Mouse (Mus musculus) limb, embryonic 10.5 days (tissue): ENCODE data around the gene Zfp941. TPM values are rescaled to one million over a fixed set of nuclear protein-coding genes. Genes with fewer than 3 reads are reported as not detected.
"Not testable (repeated sequence)": the region's sequence is repeated elsewhere in the genome, so short reads cannot be mapped to it uniquely, and the experiment has no call there.

Source experiments
- DNase-seq: peaks from one replicate; pipeline ENCODE4 v3.0.0-alpha.2; 2017; ENCODE audit warnings: low spot score
- H3K27ac ChIP-seq: fragments of 300-500 bp; sonication (generic); 2 replicates; pipeline ENCODE4 v1.5.1; 2016; ENCODE audit warnings: mild to moderate bottlenecking
- H3K27me3 ChIP-seq: fragments of 300-500 bp; sonication (generic); 2 replicates; pipeline ENCODE4 v1.6.1; 2016; ENCODE audit warnings: low read depth, mild to moderate bottlenecking; ENCODE audit not compliant: poor library complexity, severe bottlenecking
- H3K36me3 ChIP-seq: fragments of 300-500 bp; sonication (generic); 2 replicates; pipeline ENCODE4 v1.6.1; 2016; ENCODE audit warnings: mild to moderate bottlenecking, moderate library complexity
- H3K4me1 ChIP-seq: fragments of 300-500 bp; sonication (generic); 2 replicates; pipeline ENCODE4 v1.6.1; 2016
- H3K4me3 ChIP-seq: fragments of 300-500 bp; sonication (generic); 2 replicates; pipeline ENCODE4 v1.5.1; 2016; ENCODE audit warnings: mild to moderate bottlenecking, moderate library complexity
- H3K9me3 ChIP-seq: fragments of 300-500 bp; sonication (generic); replicated peaks from 2 replicates; pipeline ENCODE4 v1.6.1; 2016; ENCODE audit warnings: mild to moderate bottlenecking
- WGBS: fragments of 180-500 bp; shearing (Covaris S2); methylation state at CpG from one replicate; pipeline ENCODE4 v1.1.7; 2016; 5-methylcytosine and 5-hydroxymethylcytosine counted together
- polyA plus RNA-seq: library from polyadenylated mRNA; unstranded; fragments of >200 nt; fragmentation: Nextera tagmentation; extraction: Ambion mirVana; gene quantifications from 2 replicates; pipeline ENCODE4 v1.2.1, GENCODE M21; 2016

Gene Zfp941
- polyA plus RNA-seq, 1 experiment from 2014 or later, result 2.1 TPM

- H3K4me3 ChIP-seq, result no peak overlapping the region
- no peaks in the 10 kb centered on the region for H3K4me1 ChIP-seq
- no peaks in the 10 kb centered on the region for H3K36me3 ChIP-seq
- no peak for DNase-seq
- no peaks in the 10 kb centered on the region for H3K27me3 ChIP-seq
- WGBS, result 90% methylated on average over 3 of the region's 3 CpGs
- H3K9me3 ChIP-seq, result no peaks in the 10 kb centered on the region
- H3K27ac ChIP-seq, result no peak overlapping the region
Observed at GRCm38 (mm10) chr7:140797619-140798018, 24.4 kb downstream of the Zfp941 start.

GRCm38 (mm10) chr7:140793541-140793940, 28.4 kb downstream of the Zfp941 start:
- Histone ChIP-seq H3K36me3 (no peaks in the 10 kb centered on the region), H3K27ac (no peak overlapping the region), H3K9me3 (no peaks in the 10 kb centered on the region), H3K4me1 (no peaks in the 10 kb centered on the region), H3K4me3 (no peak overlapping the region), H3K27me3 (no peaks in the 10 kb centered on the region)
- 76% methylated on average over 4 of the region's 4 CpGs for WGBS
- no peak for DNase-seq

GRCm38 (mm10) chr7:140788053-140788435, 33.9 kb downstream of the Zfp941 start:
- Histone ChIP-seq H3K9me3 (no peaks in the 10 kb centered on the region), H3K4me3 (no peak overlapping the region), H3K27me3 (no peaks in the 10 kb centered on the region), H3K27ac (no peak overlapping the region), H3K4me1 (no peaks in the 10 kb centered on the region), H3K36me3 (no peaks in the 10 kb centered on the region)
- DNase-seq, result no peak
- 84% methylated on average over 7 of the region's 7 CpGs for WGBS

GRCm38 (mm10) chr7:140787406-140788052, 34.4 kb downstream of the Zfp941 start, which contains the start of gene Syce1:
Gene Syce1, minus strand, starts transcription at chr7:140787852.
- WGBS, result 82% methylated on average over 33 of the region's 33 CpGs
- DNase-seq, result no peak

GRCm38 (mm10) chr7:140780548-140780947, 41.4 kb downstream of the Zfp941 start:
- no peak overlapping the region for H3K27ac ChIP-seq
- no peak for DNase-seq
- H3K9me3 ChIP-seq, result no peaks in the 10 kb centered on the region
- no peaks in the 10 kb centered on the region for H3K27me3 ChIP-seq
- no peaks in the 10 kb centered on the region for H3K4me1 ChIP-seq
- WGBS, result 81% methylated on average over 4 of the region's 4 CpGs
- H3K36me3 ChIP-seq, result no peaks in the 10 kb centered on the region
- H3K4me3 ChIP-seq, result no peak overlapping the region

More at GRCm38 (mm10) chr7:140787406-140788052, 34.4 kb downstream of the Zfp941 start, which contains the start of gene Syce1:
- no peaks in the 10 kb centered on the region for H3K27me3 ChIP-seq
- H3K27ac ChIP-seq, result no peak within 1 kb of the TSS
- H3K4me1 ChIP-seq, result no peaks in the 10 kb centered on the region
- no peak within 1 kb of the TSS for H3K4me3 ChIP-seq
- H3K9me3 ChIP-seq, result no peaks in the 10 kb centered on the region
- H3K36me3 ChIP-seq, result no peaks in the 10 kb centered on the region

- DNase-seq, result no peak
Observed at GRCm38 (mm10) chr7:140765888-140766739, 55.9 kb downstream of the Zfp941 start.

GRCm38 (mm10) chr7:140765391-140765790, 56.6 kb downstream of the Zfp941 start:
- not testable (repeated sequence) for H3K27ac ChIP-seq, H3K27me3 ChIP-seq, H3K9me3 ChIP-seq, H3K36me3 ChIP-seq, H3K4me1 ChIP-seq, H3K4me3 ChIP-seq, DNase-seq
- WGBS, result 58% methylated on average over 1 of the region's 1 CpGs

More at GRCm38 (mm10) chr7:140765888-140766739, 55.9 kb downstream of the Zfp941 start:
- H3K36me3 ChIP-seq, result no peaks in the 10 kb centered on the region
- H3K4me3 ChIP-seq, result no peak overlapping the region
- H3K4me1 ChIP-seq, result no peaks in the 10 kb centered on the region
- H3K9me3 ChIP-seq, result no peaks in the 10 kb centered on the region
- no peak overlapping the region for H3K27ac ChIP-seq
- 81% methylated on average over 12 of the region's 12 CpGs for WGBS
- H3K27me3 ChIP-seq, result no peaks in the 10 kb centered on the region

- no peak within 1 kb of the TSS for H3K27ac ChIP-seq
- WGBS, result 88% methylated on average over 7 of the region's 7 CpGs
- no peak for DNase-seq
- no peaks in the 10 kb centered on the region for H3K27me3 ChIP-seq
- no peaks in the 10 kb centered on the region for H3K4me1 ChIP-seq
- no peaks in the 10 kb centered on the region for H3K9me3 ChIP-seq
- no peaks in the 10 kb centered on the region for H3K36me3 ChIP-seq
- no peak within 1 kb of the TSS for H3K4me3 ChIP-seq
Observed at GRCm38 (mm10) chr7:140763447-140764020, 58.4 kb downstream of the Zfp941 start, which contains the start of gene Cyp2e1. Gene Cyp2e1, plus strand, starts transcription at chr7:140763739.

- Histone ChIP-seq H3K27me3 (no peaks in the 10 kb centered on the region), H3K36me3 (no peaks in the 10 kb centered on the region), H3K27ac (no peak overlapping the region), H3K9me3 (no peaks in the 10 kb centered on the region), H3K4me3 (no peak overlapping the region), H3K4me1 (no peaks in the 10 kb centered on the region)
- no peak for DNase-seq
Observed at GRCm38 (mm10) chr7:140760647-140761046, 61.3 kb downstream of the Zfp941 start.

Other genes starting within 250 kb of the Zfp941 start
- not detected in 2 replicates for gene Olfr46, start 220.9 kb downstream of the Zfp941 start, polyA plus RNA-seq
- not detected in 2 replicates for gene Olfr61, start 193.2 kb downstream of the Zfp941 start, polyA plus RNA-seq
- gene Olfr53, start 175.7 kb downstream of the Zfp941 start, polyA plus RNA-seq, result not detected in 2 replicates
- not detected in 2 replicates for gene Olfr539, start 162.2 kb downstream of the Zfp941 start, polyA plus RNA-seq
- gene Olfr45, start 140.2 kb downstream of the Zfp941 start, polyA plus RNA-seq, result 0.03 TPM in 1 of 2 replicates, not detected in the other
- gene Olfr541, start 124.9 kb downstream of the Zfp941 start, polyA plus RNA-seq, result not detected in 2 replicates
- gene Cyp2e1, start 58.4 kb downstream of the Zfp941 start, polyA plus RNA-seq, result 0.09 TPM in 2 replicates
- 0.10 and 0.23 TPM in 2 replicates for gene Syce1, start 34.3 kb downstream of the Zfp941 start, polyA plus RNA-seq
- 0.75 and 0.95 TPM in 2 replicates for gene Urah, start 12.8 kb upstream of the Zfp941 start, polyA plus RNA-seq
- not detected in 2 replicates for gene Scgb1c1, start 23.4 kb upstream of the Zfp941 start, polyA plus RNA-seq
- not detected in 2 replicates for gene Odf3, start 25.6 kb upstream of the Zfp941 start, polyA plus RNA-seq
- gene Gm45785, start 34.2 kb upstream of the Zfp941 start, polyA plus RNA-seq, result not detected in 2 replicates
- 45.2 and 54.2 TPM in 2 replicates for gene Ric8a, start 34.8 kb upstream of the Zfp941 start, polyA plus RNA-seq
- gene Bet1l, start 35.4 kb upstream of the Zfp941 start, polyA plus RNA-seq, result 23.0 and 26.1 TPM in 2 replicates
- 353 and 364 TPM in 2 replicates for gene Psmd13, start 59.8 kb upstream of the Zfp941 start, polyA plus RNA-seq
- 25.4 and 27.6 TPM in 2 replicates for gene Sirt3, start 60.1 kb upstream of the Zfp941 start, polyA plus RNA-seq
- gene Cox8b, start 78.3 kb upstream of the Zfp941 start, polyA plus RNA-seq, result 0.49 TPM in 1 of 2 replicates, not detected in the other
- gene Nlrp6, start 98.7 kb upstream of the Zfp941 start, polyA plus RNA-seq, result 0.06 and 0.26 TPM in 2 replicates
- gene Pgghg, start 119.2 kb upstream of the Zfp941 start, polyA plus RNA-seq, result 11.4 and 15.4 TPM in 2 replicates
- gene Ifitm5, start 128.1 kb upstream of the Zfp941 start, polyA plus RNA-seq, result 4.2 and 5.9 TPM in 2 replicates
- gene Gm45717, start 133.8 kb upstream of the Zfp941 start, polyA plus RNA-seq, result not detected in 2 replicates
- gene Ifitm2, start 133.8 kb upstream of the Zfp941 start, polyA plus RNA-seq, result 904 and 922 TPM in 2 replicates
- 27.9 and 43.1 TPM in 2 replicates for gene Ifitm1, start 145.0 kb upstream of the Zfp941 start, polyA plus RNA-seq
- 54.0 and 56.4 TPM in 2 replicates for gene Ifitm3, start 188.6 kb upstream of the Zfp941 start, polyA plus RNA-seq
- 0.31 TPM in 1 of 2 replicates, not detected in the other for gene Ifitm6, start 195.7 kb upstream of the Zfp941 start, polyA plus RNA-seq
- not detected in 2 replicates for gene Gm17387, start 207.0 kb upstream of the Zfp941 start, polyA plus RNA-seq
- 26.2 and 30.7 TPM in 2 replicates for gene B4galnt4, start 238.9 kb upstream of the Zfp941 start, polyA plus RNA-seq